Mouse (Mus musculus): ENCODE measurements around the gene Unc119b. TPM values are rescaled to one million over a fixed set of nuclear protein-coding genes. Genes with fewer than 3 reads are reported as not detected.
A peak's percentile ranks its signal among the peaks of the same experiment; 100 is the strongest.

Unc119b gene
- polyA plus RNA-seq, 1 experiment from 2014 or later, result 27.9 TPM

- Histone ChIP-seq H3K36me3 (ENCODE audit: control insufficient read depth, insufficient read depth, low read length) (no peaks in the 10 kb centered on the region), H3K4me1 (ENCODE audit: control insufficient read depth, insufficient read depth, low read length) (peaks cover 14% of the 10 kb centered on the region), H3K9me3 (ENCODE audit: control insufficient read depth, low read length) (no peaks in the 10 kb centered on the region), H3K4me2 (ENCODE audit: low read depth, low read length) (no peak overlapping the region), H3K9ac (replicated peaks; ENCODE audit: low read depth, low read length) (no peak overlapping the region), H3K27me3 (ENCODE audit: control insufficient read depth, insufficient read depth, low read length) (no peaks in the 10 kb centered on the region), H3K4me3 (ENCODE audit: low read depth, low read length) (no peak overlapping the region), H3K27ac (ENCODE audit: low read depth, low read length) (no peak overlapping the region)
- no peak for ATAC-seq (ENCODE audit: low read depth)
- 59% methylated on average over 13 of the region's 13 CpGs for WGBS
Observed at GRCm38 (mm10) chr5:115161064-115161939, 26.5 kb upstream of the Unc119b start.

GRCm38 (mm10) chr5:115160655-115161054 is 25.9 kb upstream of the Unc119b start:
- Histone ChIP-seq H3K27ac (ENCODE audit: low read depth, low read length) (no peak overlapping the region), H3K9me3 (ENCODE audit: control insufficient read depth, low read length) (no peaks in the 10 kb centered on the region), H3K4me1 (ENCODE audit: control insufficient read depth, insufficient read depth, low read length) (peaks cover 20% of the 10 kb centered on the region), H3K4me3 (ENCODE audit: low read depth, low read length) (no peak overlapping the region), H3K4me2 (ENCODE audit: low read depth, low read length) (no peak overlapping the region), H3K36me3 (ENCODE audit: control insufficient read depth, insufficient read depth, low read length) (no peaks in the 10 kb centered on the region), H3K27me3 (ENCODE audit: control insufficient read depth, insufficient read depth, low read length) (no peaks in the 10 kb centered on the region), H3K9ac (replicated peaks; ENCODE audit: low read depth, low read length) (no peak overlapping the region)
- WGBS, result 82% methylated on average over 6 of the region's 6 CpGs
- no peak for ATAC-seq (ENCODE audit: low read depth)

GRCm38 (mm10) chr5:115159165-115159564 is 24.4 kb upstream of the Unc119b start:
- WGBS, result 31% methylated on average over 12 of the region's 12 CpGs
- Histone ChIP-seq H3K36me3 (ENCODE audit: control insufficient read depth, insufficient read depth, low read length) (no peaks in the 10 kb centered on the region), H3K4me1 (ENCODE audit: control insufficient read depth, insufficient read depth, low read length) (peaks cover 34% of the 10 kb centered on the region), H3K9ac (replicated peaks; ENCODE audit: low read depth, low read length) (peak overlapping the region; percentile 95), H3K27me3 (ENCODE audit: control insufficient read depth, insufficient read depth, low read length) (no peaks in the 10 kb centered on the region), H3K27ac (ENCODE audit: low read depth, low read length) (peak overlapping the region; percentile 98), H3K9me3 (ENCODE audit: control insufficient read depth, low read length) (no peaks in the 10 kb centered on the region), H3K4me3 (ENCODE audit: low read depth, low read length) (peak overlapping the region; percentile 97), H3K4me2 (ENCODE audit: low read depth, low read length) (peak overlapping the region; percentile 67)
- ATAC-seq (ENCODE audit: low read depth), result no peak

- H3K4me2 ChIP-seq (ENCODE audit: low read depth, low read length), result peak within 1 kb of the TSS; percentile 95
- H3K27ac ChIP-seq (ENCODE audit: low read depth, low read length), result peak within 1 kb of the TSS; percentile 98
- ATAC-seq (ENCODE audit: low read depth), result peak; percentile 97
- WGBS, result under 1% methylated on average over 64 of the region's 78 CpGs
- H3K27me3 ChIP-seq (ENCODE audit: control insufficient read depth, insufficient read depth, low read length), result no peaks in the 10 kb centered on the region
- H3K4me3 ChIP-seq (ENCODE audit: low read depth, low read length), result peak within 1 kb of the TSS; percentile 97
- H3K4me1 ChIP-seq (ENCODE audit: control insufficient read depth, insufficient read depth, low read length), result peaks cover 34% of the 10 kb centered on the region
- H3K9me3 ChIP-seq (ENCODE audit: control insufficient read depth, low read length), result no peaks in the 10 kb centered on the region
- H3K9ac ChIP-seq (replicated peaks; ENCODE audit: low read depth, low read length), result peak within 1 kb of the TSS; percentile 95
- no peaks in the 10 kb centered on the region for H3K36me3 ChIP-seq (ENCODE audit: control insufficient read depth, insufficient read depth, low read length)
Observed at GRCm38 (mm10) chr5:115158040-115158983, 23.5 kb upstream of the Unc119b start, which contains the start of gene Mlec. Gene Mlec, minus strand, starts transcription at chr5:115158179.

- Histone ChIP-seq H3K4me1 (ENCODE audit: control insufficient read depth, insufficient read depth, low read length) (peaks cover 34% of the 10 kb centered on the region), H3K9me3 (ENCODE audit: control insufficient read depth, low read length) (no peaks in the 10 kb centered on the region), H3K4me2 (ENCODE audit: low read depth, low read length) (peak overlapping the region; percentile 95), H3K9ac (replicated peaks; ENCODE audit: low read depth, low read length) (peak overlapping the region; percentile 95), H3K4me3 (ENCODE audit: low read depth, low read length) (peak overlapping the region; percentile 97), H3K27ac (ENCODE audit: low read depth, low read length) (0 out of 2 replicates have a peak overlapping the region, but pooled peaks have one; percentile 34), H3K27me3 (ENCODE audit: control insufficient read depth, insufficient read depth, low read length) (no peaks in the 10 kb centered on the region), H3K36me3 (ENCODE audit: control insufficient read depth, insufficient read depth, low read length) (no peaks in the 10 kb centered on the region)
- 2% methylated on average over 26 of the region's 26 CpGs for WGBS
- ATAC-seq (ENCODE audit: low read depth), result no peak
Observed at GRCm38 (mm10) chr5:115156933-115157589, 22.3 kb upstream of the Unc119b start.

GRCm38 (mm10) chr5:115156401-115156800 is 21.6 kb upstream of the Unc119b start:
- Histone ChIP-seq H3K27me3 (ENCODE audit: control insufficient read depth, insufficient read depth, low read length) (no peaks in the 10 kb centered on the region), H3K4me2 (ENCODE audit: low read depth, low read length) (peak overlapping the region; percentile 95; the same call in 1 of the 2 replicates), H3K36me3 (ENCODE audit: control insufficient read depth, insufficient read depth, low read length) (no peaks in the 10 kb centered on the region), H3K27ac (ENCODE audit: low read depth, low read length) (no peak overlapping the region), H3K9ac (replicated peaks; ENCODE audit: low read depth, low read length) (no peak overlapping the region; the same call in 1 of the 2 replicates), H3K4me1 (ENCODE audit: control insufficient read depth, insufficient read depth, low read length) (peaks cover 34% of the 10 kb centered on the region), H3K9me3 (ENCODE audit: control insufficient read depth, low read length) (no peaks in the 10 kb centered on the region), H3K4me3 (ENCODE audit: low read depth, low read length) (peak overlapping the region; percentile 97)
- no peak for ATAC-seq (ENCODE audit: low read depth)
- WGBS, result 61% methylated on average over 7 of the region's 7 CpGs

GRCm38 (mm10) chr5:115155831-115156230 is 21.1 kb upstream of the Unc119b start:
- Histone ChIP-seq H3K27ac (ENCODE audit: low read depth, low read length) (no peak overlapping the region), H3K4me3 (ENCODE audit: low read depth, low read length) (peak overlapping the region; percentile 1; the same call in 1 of the 2 replicates), H3K4me2 (ENCODE audit: low read depth, low read length) (peak overlapping the region; percentile 95), H3K36me3 (ENCODE audit: control insufficient read depth, insufficient read depth, low read length) (peaks cover 2% of the 10 kb centered on the region; the same call in 1 of the 2 replicates), H3K27me3 (ENCODE audit: control insufficient read depth, insufficient read depth, low read length) (no peaks in the 10 kb centered on the region), H3K9ac (replicated peaks; ENCODE audit: low read depth, low read length) (peak overlapping the region; percentile 22; the same call in 1 of the 2 replicates), H3K4me1 (ENCODE audit: control insufficient read depth, insufficient read depth, low read length) (peaks cover 34% of the 10 kb centered on the region), H3K9me3 (ENCODE audit: control insufficient read depth, low read length) (no peaks in the 10 kb centered on the region)
- 34% methylated on average over 5 of the region's 5 CpGs for WGBS
- no peak for ATAC-seq (ENCODE audit: low read depth)

- WGBS, result 73% methylated on average over 13 of the region's 13 CpGs
- Histone ChIP-seq H3K27me3 (ENCODE audit: control insufficient read depth, insufficient read depth, low read length) (no peaks in the 10 kb centered on the region), H3K4me3 (ENCODE audit: low read depth, low read length) (no peak overlapping the region), H3K9me3 (ENCODE audit: control insufficient read depth, low read length) (no peaks in the 10 kb centered on the region), H3K27ac (ENCODE audit: low read depth, low read length) (no peak overlapping the region), H3K4me2 (ENCODE audit: low read depth, low read length) (peak overlapping the region; percentile 95), H3K36me3 (ENCODE audit: control insufficient read depth, insufficient read depth, low read length) (peaks cover 9% of the 10 kb centered on the region; the same call in 1 of the 2 replicates), H3K9ac (replicated peaks; ENCODE audit: low read depth, low read length) (peak overlapping the region; percentile 22; the same call in 1 of the 2 replicates), H3K4me1 (ENCODE audit: control insufficient read depth, insufficient read depth, low read length) (peaks cover 34% of the 10 kb centered on the region)
- ATAC-seq (ENCODE audit: low read depth), result no peak
Observed at GRCm38 (mm10) chr5:115155156-115155631, 20.4 kb upstream of the Unc119b start.

Data from neural tube, embryonic 14.5 days (tissue).